Mouse (Mus musculus) ES-E14 (cell line): Measurements from ENCODE around the gene Cnbp.

Source experiments
- CHD2 ChIP-seq: IDR thresholded peaks from 2 replicates; pipeline ENCODE4 v1.6.1; 2014; ENCODE audit warnings: mild to moderate bottlenecking, low read depth, low read length, inconsistent platforms
- HCFC1 ChIP-seq: IDR thresholded peaks from 2 replicates; pipeline ENCODE4 v1.6.1; 2012; ENCODE audit warnings: low read length, inconsistent platforms, borderline replicate concordance; ENCODE audit not compliant: insufficient read depth
- MAFK ChIP-seq: IDR thresholded peaks from 2 replicates; pipeline ENCODE4 v1.6.1; 2014; ENCODE audit warnings: mild to moderate bottlenecking, low read depth, low read length, inconsistent platforms; ENCODE audit not compliant: insufficient read depth
- ZNF384 ChIP-seq: IDR thresholded peaks from 2 replicates; pipeline ENCODE4 v1.6.1; 2012; ENCODE audit warnings: low read depth, low read length, inconsistent platforms

DNA sequence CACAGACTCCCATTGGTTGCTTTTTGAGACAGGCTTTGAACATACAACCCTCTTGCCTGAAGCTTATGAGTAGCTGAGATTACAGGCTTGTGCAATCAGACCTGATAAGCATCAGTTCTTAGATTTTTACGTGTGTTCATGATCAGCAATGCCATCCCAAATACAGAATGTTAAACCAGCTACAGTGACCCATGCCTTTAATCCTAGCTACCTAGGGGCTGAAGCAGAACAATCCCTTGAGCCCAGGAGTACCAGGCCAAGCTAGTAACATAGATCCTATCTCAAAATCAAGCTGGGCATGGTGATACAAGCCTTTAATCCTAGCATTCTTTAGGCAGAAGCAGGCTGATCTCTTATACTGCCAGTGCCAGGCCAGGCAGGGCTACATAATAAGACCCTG, 46.9 kb downstream of the Cnbp start:
- TF ChIP-seq HCFC1 (no peak), ZNF384 (no peak), CHD2 (no peak), MAFK (no peak)
